In genomic region chr11:70028401-70029129, GRCm38 (mm10) we compare ENCODE assay signal across 9 mouse cellular contexts. TPM values are rescaled to one million over a fixed set of nuclear protein-coding genes. Genes with fewer than 3 reads are reported as not detected.
A peak's percentile ranks its signal among the peaks of the same experiment; 100 is the strongest.
DNase-seq lines count a peak whose midpoint lies in the region; ATAC-seq and TF ChIP-seq lines count a peak whose summit lies in the region.
"Had no signal": no experiment of that assay in that cellular context is flagged by ENCODE, and none has a peak within 500 bp of the region (broad histone marks: within the 10 kb centered on the region; RNA-seq: fewer than 3 reads in every experiment).

No protein-coding gene starts in this region.

- peak overlapping the region; percentile 69 for H3K4me3 ChIP-seq in gastrocnemius, adult 2 months
- H3K4me3 ChIP-seq in midbrain, embryonic 11.5 days (ENCODE audit: low read depth, low read length), result peak overlapping the region; percentile 31
- H3K4me3 ChIP-seq: erythroblast, embryonic 14.5 days had no signal

- H3K36me3 ChIP-seq in midbrain, embryonic 11.5 days (ENCODE audit: control insufficient read depth, insufficient read depth, low read length), result peaks cover 12% of the 10 kb centered on the region

- H3K27ac ChIP-seq in gastrocnemius, adult 2 months, result peak overlapping the region; percentile 82
- H3K27ac ChIP-seq in midbrain, embryonic 11.5 days (ENCODE audit: low read depth, low read length), result peak overlapping the region; percentile 95

- no peak for TF ChIP-seq CTCF in gastrocnemius, adult 2 months (IDR thresholded peaks at IDR 0.05)
- no peak for TF ChIP-seq CTCF in Patski (IDR thresholded peaks at IDR 0.05)

- H3K9ac ChIP-seq in midbrain, embryonic 11.5 days (ENCODE audit: low read length), result peak overlapping the region; percentile 13

- intact Hi-C loops in gastrocnemius, adult 2 months (cut with DNase I), result no loop called here
- intact Hi-C loops in heart, postnatal 25 days (cut with DNase I), result no loop called here

- peaks cover 48% of the 10 kb centered on the region for H3K4me1 ChIP-seq in midbrain, embryonic 11.5 days (ENCODE audit: control insufficient read depth, insufficient read depth, low read length)

- in situ Hi-C loops in Patski (cut with MboI; ENCODE audit: low pct_unique_long_range_greater_than_20kb), result no loop called here

- peak; percentile 51 for DNase-seq in gastrocnemius, adult 2 months
- no peak for DNase-seq in gastrocnemius, postnatal 10 days
- DNase-seq in Patski (ENCODE audit: low read depth, low spot score), result no peak
- DNase-seq in heart, postnatal 25 days (ENCODE audit: low spot score), result peak; percentile 31
- no peak for DNase-seq in midbrain, embryonic 11.5 days (ENCODE audit: low spot score, missing footprints)
- no peak for DNase-seq in adrenal gland, postnatal 36 days
- DNase-seq in adrenal gland, adult (ENCODE audit: inconsistent age in 2 of 2, low spot score in 1 of 2), result no peak
- DNase-seq in layer of hippocampus, adult 9-11 months, result no peak

- no peaks in the 10 kb centered on the region for H3K9me3 ChIP-seq in midbrain, embryonic 11.5 days (ENCODE audit: control insufficient read depth, low read length)

- H3K4me2 ChIP-seq in midbrain, embryonic 11.5 days, result peak overlapping the region; percentile 69

- CTCF ChIA-PET in Patski (lab: Charles Lee), result no interaction called here

- peak; percentile 60 for ATAC-seq in Patski
- ATAC-seq in midbrain, embryonic 11.5 days (ENCODE audit: low FRiP score), result no peak

- H3K27me3 ChIP-seq in Patski, result no peaks in the 10 kb centered on the region
- no peaks in the 10 kb centered on the region for H3K27me3 ChIP-seq in midbrain, embryonic 11.5 days (ENCODE audit: control insufficient read depth, insufficient read depth, low read length)

- 22% methylated on average over 12 of the region's 12 CpGs for WGBS in midbrain, embryonic 11.5 days

- POLR2A ChIA-PET in Patski (lab: Charles Lee), result interaction anchor here (1.0 kb wide), 1 partner anchor 32 kb away, joined by 3 read pairs; no protein-coding TSS in a partner anchor

RNA-seq across cellular contexts. Expression of gene Dlg4, which starts 11.8 kb away (rescaled TPM):
- 1 to 10 TPM; 3.2 to 5.2 TPM for total RNA-seq in gastrocnemius, adult 2 months (2021)
- total RNA-seq in gastrocnemius, postnatal 10 days (2021), result 10 to 100 TPM; 16.5 to 28.7 TPM
- 48.1 TPM for polyA plus RNA-seq in Patski (2021)
- total RNA-seq in heart, postnatal 25 days (2021), result 1 to 10 TPM; 6.6 to 8.1 TPM
- polyA plus RNA-seq in midbrain, embryonic 11.5 days (2014; fragmentation: Nextera tagmentation; extraction: Ambion mirVana), result 11.2 and 15.2 TPM in 2 replicates
- total RNA-seq in adrenal gland, postnatal 36 days (2021), result 10 to 100 TPM; 27.4 to 40.4 TPM

RNA-seq across cellular contexts. Expression of gene Acadvl, which starts 13.4 kb away (rescaled TPM):
- 100 to 1,000 TPM; 266 to 502 TPM for total RNA-seq in gastrocnemius, adult 2 months (2021)
- total RNA-seq in gastrocnemius, postnatal 10 days (2021), result 100 to 1,000 TPM; 217 to 254 TPM
- 234 TPM for polyA plus RNA-seq in Patski (2021)
- total RNA-seq in heart, postnatal 25 days (2021), result 1,000 to 10,000 TPM; 1,206 to 1,290 TPM
- polyA plus RNA-seq in midbrain, embryonic 11.5 days (2014; fragmentation: Nextera tagmentation; extraction: Ambion mirVana), result 46.5 and 47.8 TPM in 2 replicates
- total RNA-seq in adrenal gland, postnatal 36 days (2021), result 100 to 1,000 TPM; 543 to 557 TPM

RNA-seq across cellular contexts. Expression of gene Asgr1, which starts 25.3 kb away (rescaled TPM):
- total RNA-seq in gastrocnemius, adult 2 months (2021), result not detected
- under 1 TPM in 1 of 2 experiments, not detected in 1; 0.29 TPM for total RNA-seq in gastrocnemius, postnatal 10 days (2021)
- polyA plus RNA-seq in Patski (2021), result not detected
- not detected for total RNA-seq in heart, postnatal 25 days (2021)
- 0.23 and 0.51 TPM in 2 replicates for polyA plus RNA-seq in midbrain, embryonic 11.5 days (2014; fragmentation: Nextera tagmentation; extraction: Ambion mirVana)
- total RNA-seq in adrenal gland, postnatal 36 days (2021), result under 1 TPM in 1 of 2 experiments, not detected in 1; 0.33 TPM
- polyA plus RNA-seq: erythroblast, embryonic 14.5 days had no signal

RNA-seq across cellular contexts. Expression of gene Dvl2, which starts 28.2 kb away (rescaled TPM):
- 1 to 10 TPM; 3.6 to 5.0 TPM for total RNA-seq in gastrocnemius, adult 2 months (2021)
- 10 to 100 TPM in 1 of 2 experiments, 1 to 10 TPM in 1; 8.2 to 14.7 TPM for total RNA-seq in gastrocnemius, postnatal 10 days (2021)
- polyA plus RNA-seq in Patski (2021), result 41.6 TPM
- total RNA-seq in heart, postnatal 25 days (2021), result 1 to 10 TPM; 3.9 to 5.2 TPM
- 29.0 and 30.0 TPM in 2 replicates for polyA plus RNA-seq in midbrain, embryonic 11.5 days (2014; fragmentation: Nextera tagmentation; extraction: Ambion mirVana)
- 10 to 100 TPM; 15.6 to 17.4 TPM for total RNA-seq in adrenal gland, postnatal 36 days (2021)

RNA-seq across cellular contexts. Expression of gene Phf23, which starts 33.0 kb away (rescaled TPM):
- 10 to 100 TPM; 19.2 to 21.8 TPM for total RNA-seq in gastrocnemius, adult 2 months (2021)
- total RNA-seq in gastrocnemius, postnatal 10 days (2021), result 10 to 100 TPM; 22.2 to 28.9 TPM
- 76.1 TPM for polyA plus RNA-seq in Patski (2021)
- 10 to 100 TPM; 22.6 to 25.3 TPM for total RNA-seq in heart, postnatal 25 days (2021)
- 51.5 and 53.4 TPM in 2 replicates for polyA plus RNA-seq in midbrain, embryonic 11.5 days (2014; fragmentation: Nextera tagmentation; extraction: Ambion mirVana)
- total RNA-seq in adrenal gland, postnatal 36 days (2021), result 10 to 100 TPM; 54.6 to 57.1 TPM

Comparison
In these comparisons a context has a peak if more than half of its experiments do, and no peak if none do; other contexts are left out.
1. DNase-seq: peak in gastrocnemius, adult 2 months (single experiment) and heart, postnatal 25 days (single experiment); none in gastrocnemius, postnatal 10 days (single experiment), Patski (single experiment), midbrain, embryonic 11.5 days (single experiment), adrenal gland, postnatal 36 days (0 of 2), adrenal gland, adult (0 of 2) and layer of hippocampus, adult 9-11 months (single experiment).